Mouse (Mus musculus): Measurements from ENCODE around the gene Stk40.

GRCm38 (mm10) chr4:126081601-126082000, 22.2 kb upstream of the Stk40 start:
- TF ChIP-seq EP300 (IDR thresholded peaks at IDR 0.05), result no peak
- TF ChIP-seq CTCF (IDR thresholded peaks at IDR 0.05), result no peak
